Mouse (Mus musculus) heart, adult 2 months (tissue): ENCODE results near the gene Grik4. TPM values are rescaled to one million over a fixed set of nuclear protein-coding genes. Genes with fewer than 3 reads are reported as not detected.

Experiments
- DNase-seq, 2 experiments: peaks; one replicate each; pipeline ENCODE4 v3.0.0; 2021
- H3K27ac ChIP-seq: fragments of 200-600 bp; 2 replicates; pipeline ENCODE4 v1.8.1; 2022
- H3K27me3 ChIP-seq: fragments of 200-500 bp; 2 replicates; pipeline ENCODE4 v1.6.1; 2012; ENCODE audit warnings: mild to moderate bottlenecking, low read length, inconsistent platforms, mixed read lengths; ENCODE audit not compliant: control insufficient read depth, insufficient read depth
- H3K36me3 ChIP-seq: fragments of 200-500 bp; 2 replicates; pipeline ENCODE4 v1.6.1; 2012; ENCODE audit warnings: low read length, inconsistent platforms; ENCODE audit not compliant: control insufficient read depth, insufficient read depth
- H3K4me1 ChIP-seq: fragments of 200-500 bp; 2 replicates; pipeline ENCODE4 v1.6.1; 2011; ENCODE audit warnings: low read length; ENCODE audit not compliant: control insufficient read depth, insufficient read depth
- H3K4me3 ChIP-seq: fragments of 200-600 bp; 2 replicates; pipeline ENCODE4 v1.8.1; 2022
- H3K79me2 ChIP-seq: fragments of 200-500 bp; replicated peaks from 2 replicates; pipeline ENCODE4 v1.6.1; 2012; ENCODE audit warnings: mild to moderate bottlenecking, inconsistent platforms, low read length, moderate library complexity, mixed read lengths; ENCODE audit not compliant: control insufficient read depth, insufficient read depth
- H3K9ac ChIP-seq: fragments of 200-500 bp; 2 replicates; pipeline ENCODE4 v1.6.1; 2012; ENCODE audit warnings: low read depth, mild to moderate bottlenecking, control low read depth, inconsistent platforms, low read length, mixed read lengths
- CTCF ChIP-seq: fragments of 200-600 bp; IDR thresholded peaks from 2 replicates; pipeline ENCODE4 v1.8.1; 2022; ENCODE audit warnings: antibody characterized with exemption, mild to moderate bottlenecking, moderate library complexity
- EP300 ChIP-seq: fragments of 200-500 bp; IDR thresholded peaks from 2 replicates; pipeline ENCODE4 v1.6.1; 2011; ENCODE audit warnings: low read depth, low read length, control low read depth; ENCODE audit not compliant: insufficient read depth
- POLR2A ChIP-seq: fragments of 200-500 bp; IDR thresholded peaks from 2 replicates; pipeline ENCODE4 v1.6.1; 2011; ENCODE audit warnings: mild to moderate bottlenecking, low read depth, low read length, control low read depth; ENCODE audit not compliant: insufficient read depth
- WGBS: fragments of 180-500 bp; shearing (Covaris S2); methylation state at CpG from one replicate; pipeline ENCODE4 v1.1.7; 2018; 5-methylcytosine and 5-hydroxymethylcytosine counted together
- intact Hi-C: fragments of 180-260 bp; cut with DNase I; formaldehyde crosslinking; loops from one replicate; pipeline ENCODE4 v1.15.1; 2025
- polyA plus RNA-seq: library from polyadenylated mRNA; depleted of rRNA; stranded (reverse); fragments of >200 nt; gene quantifications from 2 replicates; pipeline ENCODE4 v1.2.3, GENCODE M21; 2012
- total RNA-seq, 2 experiments: library from RNA; stranded (reverse); gene quantifications; 2 replicates each; pipeline ENCODE4 v1.2.3; 2021

The Grik4 gene
- total and polyA plus RNA-seq, 3 experiments = 0.02 to 0.09 TPM; not detected in 1

DNA sequence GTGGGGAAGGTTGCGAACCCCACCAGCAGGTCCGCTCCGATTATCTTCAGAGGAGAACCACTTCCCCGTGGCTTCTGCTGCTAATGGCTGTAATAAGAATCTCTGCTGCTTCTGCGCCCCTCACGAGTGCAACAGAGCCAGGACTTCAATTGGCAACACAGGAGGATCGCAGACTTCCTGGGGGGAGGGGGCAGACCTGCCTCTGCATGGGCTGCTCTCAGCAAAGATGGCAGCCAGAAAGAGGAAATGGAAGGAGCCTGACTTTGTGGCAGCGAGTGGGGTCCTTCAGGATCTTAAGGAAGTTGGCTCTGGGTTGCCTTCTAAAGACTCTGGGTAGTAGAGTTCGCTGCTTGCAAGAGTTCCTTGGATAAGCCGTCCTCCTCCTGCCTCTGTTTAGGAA lies 329.9 kb downstream of the Grik4 start:
- intact Hi-C loops = no loop called here
- H3K27ac ChIP-seq = no peak overlapping the region

GRCm38 (mm10) chr9:42613827-42614226 lies 330.5 kb downstream of the Grik4 start:
- Histone ChIP-seq H3K4me1 (no peaks in the 10 kb centered on the region), H3K79me2 (no peaks in the 10 kb centered on the region), H3K9ac (no peak overlapping the region), H3K36me3 (no peaks in the 10 kb centered on the region), H3K27ac (no peak overlapping the region), H3K27me3 (no peaks in the 10 kb centered on the region; the same call in none of the 2 replicates), H3K4me3 (no peak overlapping the region)
- DNase-seq = no peak
- TF ChIP-seq POLR2A (no peak), EP300 (no peak), CTCF (no peak)
- intact Hi-C loops = no loop called here
- WGBS = 45% methylated on average over 6 of the region's 6 CpGs

More for the DNA sequence above, 329.9 kb downstream of the Grik4 start:
- H3K27me3 ChIP-seq = no peaks in the 10 kb centered on the region; the same call in none of the 2 replicates
- H3K36me3 ChIP-seq = no peaks in the 10 kb centered on the region
- H3K9ac ChIP-seq = no peak overlapping the region
- WGBS = 53% methylated on average over 10 of the region's 10 CpGs
- TF ChIP-seq CTCF (no peak), POLR2A (no peak), EP300 (no peak)
- H3K4me1 ChIP-seq = no peaks in the 10 kb centered on the region
- no peak overlapping the region for H3K4me3 ChIP-seq
- no peaks in the 10 kb centered on the region for H3K79me2 ChIP-seq
- no peak for DNase-seq

DNA sequence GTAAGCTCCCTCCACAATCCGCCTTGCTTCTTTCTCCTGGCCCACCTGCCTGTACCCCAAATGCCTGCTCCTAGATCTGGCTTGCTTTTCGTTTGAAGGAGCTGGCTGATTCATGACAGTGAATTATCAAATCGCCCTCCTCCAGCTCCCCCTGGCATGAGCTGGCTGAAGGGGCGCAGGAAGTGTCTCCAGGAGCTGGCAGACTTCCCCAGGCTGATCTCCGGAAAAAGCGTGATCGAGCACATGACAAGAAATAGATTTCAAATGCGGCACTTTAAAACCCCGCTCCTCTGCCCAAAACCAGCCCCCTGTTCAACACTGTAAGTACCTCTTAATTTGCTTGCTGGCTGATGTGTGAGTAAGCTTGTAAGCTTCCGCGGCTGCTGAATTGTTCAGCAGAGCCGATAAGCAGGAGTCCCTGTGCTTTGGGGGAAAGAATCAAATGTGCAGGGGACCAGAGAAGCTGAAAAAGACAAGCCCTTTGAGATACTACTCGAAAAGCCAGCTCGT lies 331.8 kb downstream of the Grik4 start:
- intact Hi-C loops = no loop called here
- Histone ChIP-seq H3K4me3 (no peak overlapping the region), H3K27me3 (no peaks in the 10 kb centered on the region; the same call in none of the 2 replicates), H3K9ac (no peak overlapping the region), H3K79me2 (no peaks in the 10 kb centered on the region), H3K36me3 (no peaks in the 10 kb centered on the region), H3K27ac (no peak overlapping the region), H3K4me1 (no peaks in the 10 kb centered on the region)
- WGBS = 30% methylated on average over 14 of the region's 14 CpGs
- DNase-seq = no peak
- TF ChIP-seq POLR2A (no peak), CTCF (no peak), EP300 (no peak)

- H3K4me1 ChIP-seq = no peaks in the 10 kb centered on the region
- no peaks in the 10 kb centered on the region for H3K36me3 ChIP-seq
- TF ChIP-seq CTCF = peak; percentile 52
- no peak for TF ChIP-seq POLR2A
- H3K79me2 ChIP-seq = no peaks in the 10 kb centered on the region
- H3K27ac ChIP-seq = no peak overlapping the region
- no peak overlapping the region for H3K9ac ChIP-seq
- 46% methylated on average over 3 of the region's 3 CpGs for whole genome bisulfite sequencing
- H3K27me3 ChIP-seq = no peaks in the 10 kb centered on the region
- intact Hi-C loops = loop anchor here (2.0 to 5.0 kb wide), 2 partner anchors 213 to 274 kb away; no protein-coding TSS in a partner anchor
- DNase-seq = no peak
- no peak overlapping the region for H3K4me3 ChIP-seq
Measured at GRCm38 (mm10) chr9:42601445-42601844, 342.8 kb downstream of the Grik4 start.

GRCm38 (mm10) chr9:42597525-42597924 lies 346.8 kb downstream of the Grik4 start:
- H3K4me3 ChIP-seq = no peak overlapping the region
- intact Hi-C loops = no loop called here
- no peaks in the 10 kb centered on the region for H3K79me2 ChIP-seq
- WGBS = 69% methylated on average over 9 of the region's 9 CpGs
- H3K36me3 ChIP-seq = no peaks in the 10 kb centered on the region
- TF ChIP-seq POLR2A = no peak
- TF ChIP-seq CTCF = no peak
- no peaks in the 10 kb centered on the region for H3K27me3 ChIP-seq
- H3K9ac ChIP-seq = no peak overlapping the region
- H3K4me1 ChIP-seq = no peaks in the 10 kb centered on the region
- H3K27ac ChIP-seq = no peak overlapping the region
- no peak for DNase-seq

- WGBS = 75% methylated on average over 7 of the region's 7 CpGs
- H3K4me1 ChIP-seq = no peaks in the 10 kb centered on the region
Measured at GRCm38 (mm10) chr9:42578511-42578910, 365.8 kb downstream of the Grik4 start.

More at GRCm38 (mm10) chr9:42578511-42578910, 365.8 kb downstream of the Grik4 start:
- Histone ChIP-seq H3K79me2 (no peaks in the 10 kb centered on the region), H3K36me3 (no peaks in the 10 kb centered on the region), H3K27ac (no peak overlapping the region), H3K27me3 (no peaks in the 10 kb centered on the region; the same call in 1 of the 2 replicates), H3K4me3 (no peak overlapping the region), H3K9ac (no peak overlapping the region)
- no peak for DNase-seq
- intact Hi-C loops = no loop called here
- TF ChIP-seq POLR2A (no peak), EP300 (no peak), CTCF (no peak)
